Mouse (Mus musculus): ENCODE measurements around the gene Map2k2.

Map2k2 gene

GRCm38 (mm10) chr10:81177491-81177925 lies 71.8 kb downstream of the Map2k2 start:
- peak; percentile 52 to 54 for DNase-seq

- DNase-seq = peak in 1 of 2 experiments; percentile 27
These were observed 72.4 kb downstream of the Map2k2 start for GRCm38 (mm10) chr10:81177958-81178712.

GRCm38 (mm10) chr10:81178927-81179326 lies 73.2 kb downstream of the Map2k2 start:
- no peak for DNase-seq

- no peak for DNase-seq
These were observed 74.0 kb downstream of the Map2k2 start for GRCm38 (mm10) chr10:81179451-81180342.

GRCm38 (mm10) chr10:81180946-81181345 lies 75.2 kb downstream of the Map2k2 start:
- DNase-seq = no peak

- peak in 1 of 2 experiments; percentile 31 for DNase-seq
These were observed 76.1 kb downstream of the Map2k2 start for GRCm38 (mm10) chr10:81181860-81182259.

- DNase-seq = peak; percentile 94 to 96
These were observed 76.9 kb downstream of the Map2k2 start, which contains the start of gene Dapk3 for GRCm38 (mm10) chr10:81182336-81183333. Dapk3 (plus strand) TSS chr10:81183005.

All from cerebellum, postnatal 36 days (tissue).